Mouse (Mus musculus): ENCODE results near the gene Rrp1b. TPM values are rescaled to one million over a fixed set of nuclear protein-coding genes. Genes with fewer than 3 reads are reported as not detected.
A peak's percentile ranks its signal among the peaks of the same experiment; 100 is the strongest.

The Rrp1b gene
- polyA plus RNA-seq, 1 experiment from 2014 or later, result 13.9 TPM

- Histone ChIP-seq H3K27me3 (ENCODE audit: insufficient read depth, low read length) (no peaks in the 10 kb centered on the region), H3K4me3 (ENCODE audit: low read depth, low read length) (no peak overlapping the region), H3K4me1 (ENCODE audit: insufficient read depth) (no peaks in the 10 kb centered on the region), H3K36me3 (replicated peaks; ENCODE audit: insufficient read depth, low read length) (no peaks in the 10 kb centered on the region), H3K27ac (ENCODE audit: low read depth) (no peak overlapping the region), H3K9me3 (ENCODE audit: low read length) (0 out of 2 replicates have a peak, but pooled peaks cover 2% of the 10 kb centered on the region), H3K9ac (replicated peaks) (no peak overlapping the region), H3K4me2 (ENCODE audit: low read depth, low read length) (no peak overlapping the region)
- ATAC-seq, result no peak
- 61% methylated on average over 9 of the region's 9 CpGs for WGBS (ENCODE audit: insufficient replicate concordance)
- no peak for TF ChIP-seq CTCF (IDR thresholded peaks at IDR 0.05; ENCODE audit: low read depth)
- no peak for TF ChIP-seq EP300 (IDR thresholded peaks at IDR 0.05; ENCODE audit: low read depth)
- no peak for DNase-seq
Measured at GRCm38 (mm10) chr17:32067541-32067940, 31.6 kb downstream of the Rrp1b start.

DNA sequence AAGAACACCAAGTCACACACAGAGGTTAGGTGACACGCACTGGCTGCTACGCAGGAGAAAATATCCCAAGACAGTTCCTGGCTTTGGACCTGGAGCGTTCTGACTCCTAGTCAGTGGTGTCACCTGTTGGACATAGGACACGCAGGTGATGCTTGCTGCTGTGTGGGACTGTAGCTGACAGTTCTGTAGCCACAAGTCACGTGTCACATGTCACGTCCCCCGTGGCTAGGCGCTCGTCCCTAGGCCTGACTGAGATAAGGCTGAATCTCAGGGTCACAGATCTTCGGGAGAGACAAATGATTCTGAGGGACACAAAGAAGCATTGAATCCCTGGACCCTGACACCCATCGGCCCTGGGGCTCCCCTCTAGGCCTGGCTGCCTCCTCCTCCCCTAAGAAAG, 32.5 kb downstream of the Rrp1b start:
- WGBS (ENCODE audit: insufficient replicate concordance), result 63% methylated on average over 11 of the region's 11 CpGs
- ATAC-seq (no peak), DNase-seq (no peak)
- no peaks in the 10 kb centered on the region for H3K36me3 ChIP-seq (replicated peaks; ENCODE audit: insufficient read depth, low read length)
- H3K4me1 ChIP-seq (ENCODE audit: insufficient read depth), result no peaks in the 10 kb centered on the region
- H3K27me3 ChIP-seq (ENCODE audit: insufficient read depth, low read length), result no peaks in the 10 kb centered on the region
- no peak overlapping the region for H3K4me2 ChIP-seq (ENCODE audit: low read depth, low read length)
- H3K9me3 ChIP-seq (ENCODE audit: low read length), result 0 out of 2 replicates have a peak, but pooled peaks cover 2% of the 10 kb centered on the region
- TF ChIP-seq CTCF (IDR thresholded peaks at IDR 0.05; ENCODE audit: low read depth) (no peak), EP300 (IDR thresholded peaks at IDR 0.05; ENCODE audit: low read depth) (no peak)
- no peak overlapping the region for H3K27ac ChIP-seq (ENCODE audit: low read depth)
- no peak overlapping the region for H3K4me3 ChIP-seq (ENCODE audit: low read depth, low read length)
- no peak overlapping the region for H3K9ac ChIP-seq (replicated peaks)

GRCm38 (mm10) chr17:32068810-32069209, 32.9 kb downstream of the Rrp1b start:
- H3K36me3 ChIP-seq (replicated peaks; ENCODE audit: insufficient read depth, low read length), result no peaks in the 10 kb centered on the region
- no peak overlapping the region for H3K4me3 ChIP-seq (ENCODE audit: low read depth, low read length)
- no peaks in the 10 kb centered on the region for H3K27me3 ChIP-seq (ENCODE audit: insufficient read depth, low read length)
- ATAC-seq (peak; percentile 57), DNase-seq (no peak)
- H3K4me2 ChIP-seq (ENCODE audit: low read depth, low read length), result no peak overlapping the region
- no peaks in the 10 kb centered on the region for H3K4me1 ChIP-seq (ENCODE audit: insufficient read depth)
- 0 out of 2 replicates have a peak, but pooled peaks cover 2% of the 10 kb centered on the region for H3K9me3 ChIP-seq (ENCODE audit: low read length)
- no peak overlapping the region for H3K9ac ChIP-seq (replicated peaks)
- H3K27ac ChIP-seq (ENCODE audit: low read depth), result no peak overlapping the region
- TF ChIP-seq CTCF (IDR thresholded peaks at IDR 0.05; ENCODE audit: low read depth) (no peak), EP300 (IDR thresholded peaks at IDR 0.05; ENCODE audit: low read depth) (no peak)
- 63% methylated on average over 2 of the region's 2 CpGs for WGBS (ENCODE audit: insufficient replicate concordance)

DNA sequence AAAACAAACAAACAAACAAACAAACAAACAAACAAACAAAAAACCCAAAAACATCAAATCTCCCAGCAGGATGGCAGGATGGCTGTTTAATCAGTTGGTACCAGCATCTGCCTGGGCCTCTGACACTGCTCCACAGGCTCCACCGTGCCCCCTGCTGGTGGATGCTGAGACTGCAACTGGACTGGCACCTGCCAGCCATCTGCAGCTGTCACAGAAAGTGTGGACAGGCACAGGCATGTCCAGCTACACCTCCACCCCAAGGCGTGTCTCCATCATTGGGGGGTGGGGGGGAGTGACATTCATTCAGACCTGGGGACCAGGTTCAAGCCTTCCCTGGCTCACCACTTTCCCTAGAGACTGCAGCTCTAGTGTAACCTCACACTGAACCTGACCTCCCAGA, 37.5 kb downstream of the Rrp1b start:
- H3K9ac ChIP-seq (replicated peaks), result no peak overlapping the region
- H3K27ac ChIP-seq (ENCODE audit: low read depth), result no peak overlapping the region
- 0 out of 2 replicates have a peak, but pooled peaks cover 2% of the 10 kb centered on the region for H3K9me3 ChIP-seq (ENCODE audit: low read length)
- 0% methylated on average over 2 of the region's 2 CpGs for WGBS (ENCODE audit: insufficient replicate concordance)
- H3K36me3 ChIP-seq (replicated peaks; ENCODE audit: insufficient read depth, low read length), result no peaks in the 10 kb centered on the region
- H3K4me1 ChIP-seq (ENCODE audit: insufficient read depth), result no peaks in the 10 kb centered on the region
- H3K4me2 ChIP-seq (ENCODE audit: low read depth, low read length), result no peak overlapping the region
- DNase-seq, result peak; percentile 91
- no peak overlapping the region for H3K4me3 ChIP-seq (ENCODE audit: low read depth, low read length)
- TF ChIP-seq CTCF (IDR thresholded peaks at IDR 0.05; ENCODE audit: low read depth), result peak; percentile 98
- no peak for TF ChIP-seq EP300 (IDR thresholded peaks at IDR 0.05; ENCODE audit: low read depth)
- no peaks in the 10 kb centered on the region for H3K27me3 ChIP-seq (ENCODE audit: insufficient read depth, low read length)
- peak; percentile 59 for ATAC-seq

- H3K4me3 ChIP-seq (ENCODE audit: low read depth, low read length), result no peak overlapping the region
- no peak for TF ChIP-seq CTCF (IDR thresholded peaks at IDR 0.05; ENCODE audit: low read depth)
- TF ChIP-seq EP300 (IDR thresholded peaks at IDR 0.05; ENCODE audit: low read depth), result no peak
Measured at GRCm38 (mm10) chr17:32074658-32075057, 38.8 kb downstream of the Rrp1b start.

GRCm38 (mm10) chr17:32075164-32075563, 39.3 kb downstream of the Rrp1b start:
- WGBS (ENCODE audit: insufficient replicate concordance), result 12% methylated on average over 2 of the region's 2 CpGs
- H3K4me1 ChIP-seq (ENCODE audit: insufficient read depth), result no peaks in the 10 kb centered on the region
- DNase-seq, result peak; percentile 76
- H3K9me3 ChIP-seq (ENCODE audit: low read length), result no peaks in the 10 kb centered on the region
- H3K9ac ChIP-seq (replicated peaks), result no peak overlapping the region
- peak; percentile 57; the same call in 1 of the 2 replicates for ATAC-seq
- H3K4me3 ChIP-seq (ENCODE audit: low read depth, low read length), result no peak overlapping the region
- TF ChIP-seq EP300 (IDR thresholded peaks at IDR 0.05; ENCODE audit: low read depth), result no peak
- TF ChIP-seq CTCF (IDR thresholded peaks at IDR 0.05; ENCODE audit: low read depth), result peak; percentile 86
- H3K4me2 ChIP-seq (ENCODE audit: low read depth, low read length), result no peak overlapping the region
- H3K36me3 ChIP-seq (replicated peaks; ENCODE audit: insufficient read depth, low read length), result no peaks in the 10 kb centered on the region
- no peaks in the 10 kb centered on the region for H3K27me3 ChIP-seq (ENCODE audit: insufficient read depth, low read length)
- no peak overlapping the region for H3K27ac ChIP-seq (ENCODE audit: low read depth)

More at GRCm38 (mm10) chr17:32074658-32075057, 38.8 kb downstream of the Rrp1b start:
- ATAC-seq, result no peak
- H3K9ac ChIP-seq (replicated peaks), result no peak overlapping the region
- no peaks in the 10 kb centered on the region for H3K36me3 ChIP-seq (replicated peaks; ENCODE audit: insufficient read depth, low read length)
- WGBS (ENCODE audit: insufficient replicate concordance), result 40% methylated on average over 4 of the region's 4 CpGs
- no peak for DNase-seq
- no peaks in the 10 kb centered on the region for H3K4me1 ChIP-seq (ENCODE audit: insufficient read depth)
- H3K27me3 ChIP-seq (ENCODE audit: insufficient read depth, low read length), result no peaks in the 10 kb centered on the region
- H3K9me3 ChIP-seq (ENCODE audit: low read length), result 0 out of 2 replicates have a peak, but pooled peaks cover 2% of the 10 kb centered on the region
- no peak overlapping the region for H3K4me2 ChIP-seq (ENCODE audit: low read depth, low read length)
- H3K27ac ChIP-seq (ENCODE audit: low read depth), result no peak overlapping the region
